Mouse (Mus musculus): Measurements from ENCODE around the gene Aldh3a2. TPM values are rescaled to one million over a fixed set of nuclear protein-coding genes. Genes with fewer than 3 reads are reported as not detected.
"Not testable (repeated sequence)": the region's sequence is repeated elsewhere in the genome, so short reads cannot be mapped to it uniquely, and the experiment has no call there.

Aldh3a2 gene
- polyA plus RNA-seq, 1 experiment from 2014 or later: 46.2 TPM

DNA sequence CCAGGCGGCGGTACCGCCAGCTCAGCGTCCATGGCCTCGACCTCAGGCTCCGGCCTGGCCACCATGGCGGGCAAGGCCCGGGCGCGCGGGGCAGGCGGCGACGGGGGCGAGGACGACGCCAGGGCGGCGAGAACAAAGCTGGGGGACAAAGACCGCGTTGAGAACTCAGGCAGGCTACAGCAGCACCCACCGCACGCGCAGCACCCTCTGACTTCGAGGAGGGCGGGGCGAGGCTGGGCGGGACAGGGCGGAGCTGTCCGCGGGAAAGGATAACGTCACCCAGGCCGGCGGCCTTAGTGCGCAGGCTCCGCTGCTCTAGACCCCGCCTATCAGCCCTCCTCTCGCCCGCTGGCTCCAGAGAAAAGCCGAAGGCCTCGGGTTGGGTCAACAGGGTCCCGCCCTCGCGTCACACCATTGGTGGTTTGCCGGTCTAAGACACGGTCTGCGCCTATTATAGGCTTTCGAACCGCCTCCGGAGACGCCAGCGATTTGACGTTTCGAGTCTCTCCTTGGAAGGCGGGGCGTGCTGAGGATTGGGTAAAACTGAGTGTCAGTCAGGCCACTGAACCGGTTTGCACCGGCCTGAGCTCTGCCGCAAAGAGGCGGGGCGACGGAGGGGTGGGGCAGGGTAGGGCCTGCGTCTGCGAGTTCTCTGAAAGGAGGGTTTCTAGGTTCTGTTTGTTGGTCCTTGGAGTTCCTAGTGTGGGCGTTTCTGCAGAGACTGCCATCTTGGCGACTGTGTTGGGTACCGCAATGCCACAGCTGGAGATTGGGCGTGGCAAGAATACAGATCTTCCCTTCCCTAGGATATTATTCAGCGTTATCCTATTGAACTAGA lies 92.2 kb downstream of the Aldh3a2 start, which contains the start of gene Usp22:
Gene Usp22, minus strand, starts transcription at position 235 of the 838 bp plus-strand sequence.
- peak within 1 kb of the TSS; percentile 66 for H3K4me2 ChIP-seq (ENCODE audit: low read length)
- under 1% methylated on average over 68 of the region's 69 CpGs for WGBS
- peak within 1 kb of the TSS; percentile 89 for H3K4me3 ChIP-seq (replicated peaks; ENCODE audit: low read depth, low read length)
- H3K27me3 ChIP-seq (ENCODE audit: insufficient read depth, low read length): no peaks in the 10 kb centered on the region
- ATAC-seq (replicated peaks; ENCODE audit: low FRiP score, low read depth) (peak; percentile 99), DNase-seq (ENCODE audit: low spot score) (peak; percentile 100)
- peak within 1 kb of the TSS; percentile 94 for H3K27ac ChIP-seq
- no peaks in the 10 kb centered on the region; the same call in 1 of the 2 replicates for H3K4me1 ChIP-seq (replicated peaks; ENCODE audit: insufficient read depth, low read length)
- TF ChIP-seq CTCF (IDR thresholded peaks at IDR 0.05; ENCODE audit: low read depth): peak; percentile 3; the same call in 1 of the 2 replicates
- H3K36me3 ChIP-seq (ENCODE audit: insufficient read depth, low read length): no peaks in the 10 kb centered on the region
- peak within 1 kb of the TSS; percentile 87 for H3K9ac ChIP-seq (ENCODE audit: low read depth, low read length)
- no peaks in the 10 kb centered on the region for H3K9me3 ChIP-seq (replicated peaks; ENCODE audit: low read length)

DNA sequence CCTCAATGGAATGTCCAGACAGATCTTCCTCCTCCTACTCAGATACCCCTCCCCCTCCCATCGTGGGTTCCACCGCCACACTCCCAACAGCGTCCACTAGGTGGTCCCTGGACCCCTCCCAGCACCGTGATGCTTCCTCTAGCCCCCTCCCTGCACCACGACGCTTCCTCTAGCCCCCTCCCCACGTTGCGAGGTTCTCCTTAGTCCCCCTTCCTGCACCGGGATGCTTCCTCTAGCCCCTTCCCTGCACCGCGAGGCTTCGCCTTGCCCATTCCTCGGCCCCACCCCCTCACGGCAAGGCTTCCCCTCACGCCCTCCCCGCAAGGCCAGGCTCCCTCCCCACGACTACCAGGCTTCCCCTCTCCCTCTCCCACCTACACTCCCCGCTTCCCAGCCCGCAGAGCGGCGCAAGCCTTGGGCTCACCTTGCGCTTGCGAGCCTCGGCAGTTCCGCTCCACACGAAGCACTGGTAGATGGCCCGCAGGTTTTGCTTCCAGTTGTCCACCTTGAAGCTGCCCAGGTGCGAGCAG lies 92.9 kb downstream of the Aldh3a2 start:
- peak overlapping the region; percentile 94 for H3K27ac ChIP-seq
- peak overlapping the region; percentile 87 for H3K9ac ChIP-seq (ENCODE audit: low read depth, low read length)
- peak; percentile 64 for TF ChIP-seq CTCF (IDR thresholded peaks at IDR 0.05; ENCODE audit: low read depth)
- WGBS: under 1% methylated on average over 28 of the region's 28 CpGs
- H3K27me3 ChIP-seq (ENCODE audit: insufficient read depth, low read length): no peaks in the 10 kb centered on the region
- peak overlapping the region; percentile 89 for H3K4me3 ChIP-seq (replicated peaks; ENCODE audit: low read depth, low read length)
- H3K9me3 ChIP-seq (replicated peaks; ENCODE audit: low read length): no peaks in the 10 kb centered on the region
- H3K4me2 ChIP-seq (ENCODE audit: low read length): peak overlapping the region; percentile 66
- H3K36me3 ChIP-seq (ENCODE audit: insufficient read depth, low read length): no peaks in the 10 kb centered on the region
- H3K4me1 ChIP-seq (replicated peaks; ENCODE audit: insufficient read depth, low read length): no peaks in the 10 kb centered on the region; the same call in 1 of the 2 replicates
- ATAC-seq (replicated peaks; ENCODE audit: low FRiP score, low read depth): peak; percentile 25
- peak; percentile 80 for DNase-seq (ENCODE audit: low spot score)

DNA sequence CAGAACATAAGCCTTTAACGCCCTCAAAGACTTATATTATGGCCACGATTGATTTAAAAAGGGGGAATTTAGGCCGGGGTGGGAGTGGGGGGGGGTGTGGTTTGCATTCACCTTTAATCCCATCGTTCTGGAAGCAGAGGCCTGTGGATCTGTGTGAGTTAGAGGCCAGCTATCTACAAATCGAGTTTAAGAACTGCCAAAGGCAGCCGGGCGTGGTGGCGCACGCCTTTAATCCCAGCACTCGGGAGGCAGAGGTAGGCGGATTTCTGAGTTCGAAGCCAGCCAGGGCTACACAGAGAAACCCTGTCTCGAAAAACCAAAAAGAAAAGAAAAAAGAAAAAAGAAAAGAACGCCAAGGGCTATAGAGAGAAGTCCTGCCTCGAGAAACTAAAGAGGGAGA lies 93.8 kb downstream of the Aldh3a2 start:
- H3K36me3 ChIP-seq (ENCODE audit: insufficient read depth, low read length); H3K4me1 ChIP-seq (replicated peaks; ENCODE audit: insufficient read depth, low read length); H3K27me3 ChIP-seq (ENCODE audit: insufficient read depth, low read length); DNase-seq (ENCODE audit: low spot score); H3K27ac ChIP-seq; H3K9me3 ChIP-seq (replicated peaks; ENCODE audit: low read length); ATAC-seq (replicated peaks; ENCODE audit: low FRiP score, low read depth): not testable (repeated sequence)
- WGBS: 33% methylated on average over 15 of the region's 15 CpGs
- Histone ChIP-seq H3K4me3 (replicated peaks; ENCODE audit: low read depth, low read length) (peak overlapping the region; percentile 89), H3K4me2 (ENCODE audit: low read length) (peak overlapping the region; percentile 66), H3K9ac (ENCODE audit: low read depth, low read length) (0 out of 2 replicates have a peak overlapping the region, but pooled peaks have one; percentile 8)

Other genes starting within 250 kb of the Aldh3a2 start
- 0.17 and 0.24 TPM in 2 replicates for gene Kcnj12, start 244.9 kb downstream of the Aldh3a2 start, polyA plus RNA-seq (2015; fragmentation: Nextera tagmentation; extraction: Ambion mirVana)
- 1.2 and 1.7 TPM in 2 replicates for gene Tnfrsf13b, start 140.7 kb downstream of the Aldh3a2 start, polyA plus RNA-seq (2015; fragmentation: Nextera tagmentation; extraction: Ambion mirVana)
- gene Usp22, start 92.4 kb downstream of the Aldh3a2 start, polyA plus RNA-seq (2015; fragmentation: Nextera tagmentation; extraction: Ambion mirVana): 73.0 and 85.5 TPM in 2 replicates
- gene Aldh3a1, start 59.9 kb downstream of the Aldh3a2 start, polyA plus RNA-seq (2015; fragmentation: Nextera tagmentation; extraction: Ambion mirVana): not detected in 2 replicates
- gene Slc47a2, start 75.4 kb upstream of the Aldh3a2 start, polyA plus RNA-seq (2015; fragmentation: Nextera tagmentation; extraction: Ambion mirVana): 0.17 and 0.22 TPM in 2 replicates
- gene Slc47a1, start 110.9 kb upstream of the Aldh3a2 start, polyA plus RNA-seq (2015; fragmentation: Nextera tagmentation; extraction: Ambion mirVana): 45.7 and 51.5 TPM in 2 replicates
- 0.05 and 0.13 TPM in 2 replicates for gene Rnf112, start 186.7 kb upstream of the Aldh3a2 start, polyA plus RNA-seq (2015; fragmentation: Nextera tagmentation; extraction: Ambion mirVana)
- gene Mfap4, start 218.0 kb upstream of the Aldh3a2 start, polyA plus RNA-seq (2015; fragmentation: Nextera tagmentation; extraction: Ambion mirVana): 100 and 114 TPM in 2 replicates
- 30.9 and 36.3 TPM in 2 replicates for gene Mapk7, start 226.9 kb upstream of the Aldh3a2 start, polyA plus RNA-seq (2015; fragmentation: Nextera tagmentation; extraction: Ambion mirVana)
- 32.9 and 33.8 TPM in 2 replicates for gene B9d1, start 237.7 kb upstream of the Aldh3a2 start, polyA plus RNA-seq (2015; fragmentation: Nextera tagmentation; extraction: Ambion mirVana)

Data from kidney, postnatal 0 days (tissue).